Mouse (Mus musculus): ENCODE results near the gene Por. TPM values are rescaled to one million over a fixed set of nuclear protein-coding genes. Genes with fewer than 3 reads are reported as not detected.

Por gene
- polyA plus RNA-seq (2014; fragmentation: Illumina TruSeq; extraction: RNeasy Lipid Tissue Mini Kit (QIAGEN cat#74804); ENCODE audit: low read depth, low replicate concordance) = 76.4 TPM

GRCm38 (mm10) chr5:135669741-135670275 lies at the start of gene Por:
TSS of gene Por (plus strand) at chr5:135670033.

GRCm38 (mm10) chr5:135632117-135632796 lies 37.6 kb upstream of the Por start, which contains the start of gene Rhbdd2:
TSS of gene Rhbdd2 (plus strand) at chr5:135632618.

GRCm38 (mm10) chr5:135743741-135744609 lies 74.1 kb downstream of the Por start, which contains the start of gene Tmem120a:
TSS of gene Tmem120a (minus strand) at chr5:135744448.

DNA sequence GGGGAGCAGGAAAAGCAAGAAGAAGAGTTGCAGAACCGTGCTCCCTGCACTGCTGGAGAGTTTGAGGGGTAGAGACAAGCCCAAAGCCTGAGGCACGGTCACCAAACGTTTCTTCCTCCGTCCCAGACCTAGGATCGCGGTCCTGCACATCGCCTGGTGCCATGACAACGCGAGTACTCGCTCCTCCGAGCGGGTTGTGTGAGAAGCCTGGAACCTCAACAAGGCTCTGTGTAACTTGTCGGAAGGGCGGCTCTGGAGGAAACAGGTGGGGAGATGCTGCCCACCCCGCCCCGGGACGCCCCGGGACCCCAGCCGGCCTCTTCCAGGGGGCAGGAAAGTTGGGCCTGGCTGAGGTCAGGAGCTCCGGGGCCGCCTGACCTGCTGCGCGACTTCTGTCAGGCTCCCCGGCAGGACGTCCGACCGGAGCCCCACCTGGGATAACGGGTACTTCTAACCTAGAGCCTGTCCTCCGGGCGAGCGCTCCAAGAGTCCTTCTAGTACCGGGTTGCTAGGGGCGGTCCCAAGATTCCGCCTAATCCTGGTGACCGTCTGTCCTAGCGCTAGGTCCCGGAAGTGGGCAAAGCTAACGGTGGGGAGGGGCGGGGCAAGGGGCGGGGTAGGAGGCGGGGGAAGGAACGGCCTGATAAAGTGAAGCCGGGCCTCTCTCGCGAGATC lies 108.1 kb downstream of the Por start, which contains the start of gene Styxl1:
Styxl1 (minus strand) TSS at position 590 of the 675 bp plus-strand sequence.

DNA sequence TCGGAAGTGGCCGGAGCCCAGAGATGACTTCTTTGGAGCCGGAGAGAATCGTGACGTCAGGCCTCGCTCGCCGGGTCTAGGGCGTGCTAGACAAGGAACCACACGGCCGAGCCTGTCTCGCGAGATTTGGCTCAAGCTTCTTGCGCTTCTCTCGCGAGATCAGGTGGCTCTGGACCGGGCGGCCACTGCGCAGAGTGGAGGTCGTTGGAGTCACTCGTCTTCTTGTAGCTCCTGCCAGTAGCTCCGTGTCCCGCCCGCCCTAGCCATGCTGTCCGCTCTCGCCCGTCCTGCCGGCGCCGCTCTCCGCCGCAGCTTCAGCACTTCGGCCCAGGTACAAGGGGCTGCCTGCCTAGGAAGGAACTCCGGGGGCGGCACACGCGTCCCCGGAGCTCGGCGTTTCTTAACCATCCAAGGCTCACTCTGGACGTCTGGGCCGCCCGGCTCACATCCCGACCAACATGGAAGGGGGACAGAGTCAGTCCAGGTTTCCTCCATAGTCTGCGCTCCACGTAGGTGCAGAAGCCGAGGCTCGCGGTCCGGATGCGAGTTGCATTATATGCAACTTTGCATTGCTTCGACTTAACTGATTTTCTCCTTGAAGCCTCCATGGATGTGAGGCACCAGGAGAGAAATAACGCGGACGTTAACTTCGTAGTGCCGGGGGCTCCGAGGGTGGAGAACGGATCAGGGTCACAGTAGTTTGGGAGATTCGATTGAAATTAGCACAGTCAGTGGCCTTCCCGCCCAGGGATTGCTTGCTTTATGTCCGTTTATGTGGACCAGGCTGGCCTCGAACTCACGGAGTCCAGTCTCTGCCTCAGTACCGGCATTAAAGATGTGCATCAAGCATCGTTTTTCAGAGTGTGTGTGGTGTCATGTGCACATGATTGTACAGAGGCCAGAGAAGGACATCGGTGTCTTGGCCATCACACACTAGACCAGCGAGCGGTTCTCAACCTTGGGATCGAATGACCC lies 108.9 kb downstream of the Por start, which contains the start of gene Mdh2:
Mdh2 (plus strand) TSS at position 10 of the 975 bp plus-strand sequence.

Other genes starting within 250 kb of the Por start
- gene Hip1, start 124.9 kb upstream of the Por start, polyA plus RNA-seq (2014; fragmentation: Illumina TruSeq; extraction: RNeasy Lipid Tissue Mini Kit (QIAGEN cat#74804); ENCODE audit: low read depth, low replicate concordance) = 12.9 TPM
- gene Ccl26, start 106.5 kb upstream of the Por start, polyA plus RNA-seq (2014; fragmentation: Illumina TruSeq; extraction: RNeasy Lipid Tissue Mini Kit (QIAGEN cat#74804); ENCODE audit: low read depth, low replicate concordance) = not detected
- gene Ccl24, start 97.0 kb upstream of the Por start, polyA plus RNA-seq (2014; fragmentation: Illumina TruSeq; extraction: RNeasy Lipid Tissue Mini Kit (QIAGEN cat#74804); ENCODE audit: low read depth, low replicate concordance) = 0.47 TPM
- gene Rhbdd2, start 37.4 kb upstream of the Por start, polyA plus RNA-seq (2014; fragmentation: Illumina TruSeq; extraction: RNeasy Lipid Tissue Mini Kit (QIAGEN cat#74804); ENCODE audit: low read depth, low replicate concordance) = 15.9 TPM
- gene Tmem120a, start 74.4 kb downstream of the Por start, polyA plus RNA-seq (2014; fragmentation: Illumina TruSeq; extraction: RNeasy Lipid Tissue Mini Kit (QIAGEN cat#74804); ENCODE audit: low read depth, low replicate concordance) = 5.4 TPM
- not detected for gene Styxl1, start 108.4 kb downstream of the Por start, polyA plus RNA-seq (2014; fragmentation: Illumina TruSeq; extraction: RNeasy Lipid Tissue Mini Kit (QIAGEN cat#74804); ENCODE audit: low read depth, low replicate concordance)
- gene Mdh2, start 108.4 kb downstream of the Por start, polyA plus RNA-seq (2014; fragmentation: Illumina TruSeq; extraction: RNeasy Lipid Tissue Mini Kit (QIAGEN cat#74804); ENCODE audit: low read depth, low replicate concordance) = 43.1 TPM
- gene Srrm3, start 136.9 kb downstream of the Por start, polyA plus RNA-seq (2014; fragmentation: Illumina TruSeq; extraction: RNeasy Lipid Tissue Mini Kit (QIAGEN cat#74804); ENCODE audit: low read depth, low replicate concordance) = 0.23 TPM
- gene Hspb1, start 217.9 kb downstream of the Por start, polyA plus RNA-seq (2014; fragmentation: Illumina TruSeq; extraction: RNeasy Lipid Tissue Mini Kit (QIAGEN cat#74804); ENCODE audit: low read depth, low replicate concordance) = 0.99 TPM